Mouse (Mus musculus): ENCODE data around the gene Pphln1.

DNA sequence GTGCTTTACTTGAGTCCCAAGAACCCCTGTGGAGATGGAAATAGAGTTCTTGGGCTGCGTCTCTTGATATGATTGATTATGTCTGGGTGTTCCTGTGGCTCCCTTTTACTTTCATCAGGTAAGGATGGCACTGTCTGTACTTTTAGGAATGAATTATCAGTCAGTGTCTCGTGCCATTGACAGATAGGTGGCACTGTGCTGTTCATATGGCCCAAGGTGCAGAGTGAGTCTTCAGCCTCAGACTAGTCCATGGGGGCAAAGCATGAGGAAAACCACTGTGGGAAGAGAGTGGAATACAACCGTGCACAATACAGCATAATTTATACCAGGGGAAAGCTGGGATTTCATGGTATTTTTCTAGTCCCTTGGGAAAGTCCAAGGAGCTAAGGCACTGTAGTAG lies 80.5 kb downstream of the Pphln1 start:
- TF ChIP-seq ZNF384 (IDR thresholded peaks at IDR 0.05; ENCODE audit: low read depth, low read length) (no peak), MAFK (IDR thresholded peaks at IDR 0.05; ENCODE audit: insufficient read depth, low read depth, low read length) (no peak), CHD2 (IDR thresholded peaks at IDR 0.05; ENCODE audit: low read depth, low read length) (no peak)
